Mouse (Mus musculus) testis, adult 2 months (tissue): ENCODE measurements around the gene Glyr1. TPM values are rescaled to one million over a fixed set of nuclear protein-coding genes. Genes with fewer than 3 reads are reported as not detected.

Experiments used
- H3K27ac ChIP-seq: fragments of 200-500 bp; 2 replicates; pipeline ENCODE4 v1.5.1; 2012; ENCODE audit warnings: low read depth, low read length; ENCODE audit not compliant: control insufficient read depth, insufficient read depth
- H3K27me3 ChIP-seq: fragments of 200-500 bp; 2 replicates; pipeline ENCODE4 v1.6.1; 2012; ENCODE audit warnings: mild to moderate bottlenecking, low read length, moderate library complexity; ENCODE audit not compliant: control insufficient read depth, insufficient read depth
- H3K36me3 ChIP-seq: fragments of 200-500 bp; 2 replicates; pipeline ENCODE4 v1.6.1; 2012; ENCODE audit warnings: mild to moderate bottlenecking, low read length; ENCODE audit not compliant: control insufficient read depth, insufficient read depth
- H3K4me1 ChIP-seq: fragments of 200-500 bp; 2 replicates; pipeline ENCODE4 v1.6.1; 2012; ENCODE audit warnings: low read length; ENCODE audit not compliant: control insufficient read depth, insufficient read depth
- H3K4me3 ChIP-seq: fragments of 200-500 bp; 2 replicates; pipeline ENCODE4 v1.5.1; 2012; ENCODE audit warnings: low read depth, mild to moderate bottlenecking, low read length, moderate library complexity, mixed read lengths; ENCODE audit not compliant: control insufficient read depth
- CTCF ChIP-seq: fragments of 200-500 bp; IDR thresholded peaks from 2 replicates; pipeline ENCODE4 v1.5.1; 2012; ENCODE audit warnings: low read depth, mild to moderate bottlenecking, inconsistent platforms, low read length, moderate library complexity; ENCODE audit not compliant: control insufficient read depth, insufficient read depth, insufficient replicate concordance
- POLR2A ChIP-seq: fragments of 200-500 bp; IDR thresholded peaks from 2 replicates; pipeline ENCODE4 v1.6.1; 2012; ENCODE audit warnings: low read depth, mild to moderate bottlenecking, inconsistent platforms, low read length, moderate library complexity; ENCODE audit not compliant: control insufficient read depth
- polyA plus RNA-seq: library from polyadenylated mRNA; depleted of rRNA; stranded (reverse); fragments of >200 nt; gene quantifications from 2 replicates; pipeline ENCODE4 v1.2.3, GENCODE M21; 2012; rRNA removed

Gene Glyr1
- polyA plus RNA-seq, result 44.5 and 45.3 TPM in 2 replicates

- Histone ChIP-seq H3K27ac (peak within 1 kb of the TSS; percentile 95), H3K4me1 (peaks cover 4% of the 10 kb centered on the region), H3K27me3 (no peaks in the 10 kb centered on the region), H3K36me3 (peaks cover 1% of the 10 kb centered on the region; the same call in 1 of the 2 replicates), H3K4me3 (peak within 1 kb of the TSS; percentile 89)
- TF ChIP-seq POLR2A (peak; percentile 98), CTCF (no peak)
Measured at GRCm38 (mm10) chr16:5049774-5050234, at the start of gene Glyr1, which contains the start of gene Ubn1. TSS of gene Glyr1 (minus strand) at chr16:5049863. TSS of gene Ubn1 (plus strand) at chr16:5050057.

GRCm38 (mm10) chr16:5096504-5096903, 46.8 kb upstream of the Glyr1 start:
- Histone ChIP-seq H3K36me3 (no peaks in the 10 kb centered on the region), H3K27me3 (no peaks in the 10 kb centered on the region), H3K4me3 (no peak overlapping the region), H3K27ac (no peak overlapping the region), H3K4me1 (no peaks in the 10 kb centered on the region)
- no peak for TF ChIP-seq CTCF
- no peak for TF ChIP-seq POLR2A

- Histone ChIP-seq H3K4me1 (no peaks in the 10 kb centered on the region), H3K27me3 (no peaks in the 10 kb centered on the region), H3K4me3 (no peak overlapping the region), H3K36me3 (no peaks in the 10 kb centered on the region), H3K27ac (no peak overlapping the region)
- no peak for TF ChIP-seq CTCF
- no peak for TF ChIP-seq POLR2A
Measured at GRCm38 (mm10) chr16:5093285-5093684, 43.6 kb upstream of the Glyr1 start.

- Histone ChIP-seq H3K4me1 (no peaks in the 10 kb centered on the region), H3K4me3 (no peak overlapping the region), H3K27me3 (no peaks in the 10 kb centered on the region), H3K27ac (no peak overlapping the region), H3K36me3 (no peaks in the 10 kb centered on the region)
- no peak for TF ChIP-seq POLR2A
- TF ChIP-seq CTCF, result no peak
Measured at GRCm38 (mm10) chr16:5089021-5089420, 39.4 kb upstream of the Glyr1 start.

- Histone ChIP-seq H3K4me1 (no peaks in the 10 kb centered on the region), H3K27me3 (no peaks in the 10 kb centered on the region), H3K36me3 (peaks cover 2% of the 10 kb centered on the region; the same call in 1 of the 2 replicates), H3K4me3 (no peak overlapping the region), H3K27ac (no peak overlapping the region)
- TF ChIP-seq CTCF, result no peak
- TF ChIP-seq POLR2A, result no peak
Measured at GRCm38 (mm10) chr16:5086179-5086578, 36.5 kb upstream of the Glyr1 start.

GRCm38 (mm10) chr16:5085196-5085595, 35.5 kb upstream of the Glyr1 start:
- Histone ChIP-seq H3K4me3 (no peak overlapping the region), H3K4me1 (no peaks in the 10 kb centered on the region), H3K36me3 (peaks cover 2% of the 10 kb centered on the region), H3K27ac (no peak overlapping the region), H3K27me3 (no peaks in the 10 kb centered on the region)
- TF ChIP-seq POLR2A (no peak), CTCF (no peak)

GRCm38 (mm10) chr16:5074341-5074740, 24.7 kb upstream of the Glyr1 start:
- Histone ChIP-seq H3K4me1 (no peaks in the 10 kb centered on the region), H3K27me3 (no peaks in the 10 kb centered on the region), H3K4me3 (no peak overlapping the region), H3K27ac (no peak overlapping the region), H3K36me3 (peaks cover 11% of the 10 kb centered on the region)
- no peak for TF ChIP-seq POLR2A
- no peak for TF ChIP-seq CTCF

- Histone ChIP-seq H3K27me3 (no peaks in the 10 kb centered on the region), H3K4me1 (no peaks in the 10 kb centered on the region), H3K27ac (no peak overlapping the region), H3K4me3 (no peak overlapping the region), H3K36me3 (peaks cover 11% of the 10 kb centered on the region)
- TF ChIP-seq POLR2A (no peak), CTCF (no peak)
Measured at GRCm38 (mm10) chr16:5071974-5072373, 22.3 kb upstream of the Glyr1 start.
